Mouse (Mus musculus): Measurements from ENCODE around the gene Cntn5. TPM values are rescaled to one million over a fixed set of nuclear protein-coding genes. Genes with fewer than 3 reads are reported as not detected.

Cntn5 gene
- polyA plus RNA-seq, 1 experiment from 2014 or later: 30.9 TPM

GRCm38 (mm10) chr9:9899070-9899469, 1005.5 kb downstream of the Cntn5 start:
- H3K27ac ChIP-seq (ENCODE audit: low read depth, low read length): no peak overlapping the region
- no peaks in the 10 kb centered on the region for H3K9me3 ChIP-seq (ENCODE audit: control insufficient read depth, low read length)
- H3K36me3 ChIP-seq (ENCODE audit: control insufficient read depth, insufficient read depth, low read length): no peaks in the 10 kb centered on the region
- H3K4me2 ChIP-seq (ENCODE audit: low read depth, low read length): no peak overlapping the region
- peak; percentile 85; the same call in 1 of the 2 replicates for ATAC-seq (ENCODE audit: low read depth)
- 58% methylated on average over 5 of the region's 5 CpGs for WGBS
- H3K4me3 ChIP-seq (ENCODE audit: low read depth, low read length): no peak overlapping the region
- H3K4me1 ChIP-seq (ENCODE audit: control insufficient read depth, insufficient read depth, low read length): no peaks in the 10 kb centered on the region
- no peak overlapping the region for H3K9ac ChIP-seq (replicated peaks; ENCODE audit: low read depth, low read length)
- no peaks in the 10 kb centered on the region for H3K27me3 ChIP-seq (ENCODE audit: control insufficient read depth, insufficient read depth, low read length)

GRCm38 (mm10) chr9:9886210-9886609, 1018.4 kb downstream of the Cntn5 start:
- H3K9me3 ChIP-seq (ENCODE audit: control insufficient read depth, low read length): no peaks in the 10 kb centered on the region
- no peak overlapping the region for H3K4me2 ChIP-seq (ENCODE audit: low read depth, low read length)
- H3K4me3 ChIP-seq (ENCODE audit: low read depth, low read length): no peak overlapping the region
- WGBS: 92% methylated on average over 6 of the region's 6 CpGs
- no peaks in the 10 kb centered on the region for H3K36me3 ChIP-seq (ENCODE audit: control insufficient read depth, insufficient read depth, low read length)
- no peak overlapping the region for H3K27ac ChIP-seq (ENCODE audit: low read depth, low read length)
- H3K9ac ChIP-seq (replicated peaks; ENCODE audit: low read depth, low read length): no peak overlapping the region
- no peaks in the 10 kb centered on the region for H3K4me1 ChIP-seq (ENCODE audit: control insufficient read depth, insufficient read depth, low read length)
- no peak for ATAC-seq (ENCODE audit: low read depth)
- H3K27me3 ChIP-seq (ENCODE audit: control insufficient read depth, insufficient read depth, low read length): no peaks in the 10 kb centered on the region

GRCm38 (mm10) chr9:9882779-9883383, 1021.7 kb downstream of the Cntn5 start:
- Histone ChIP-seq H3K4me2 (ENCODE audit: low read depth, low read length) (no peak overlapping the region), H3K27me3 (ENCODE audit: control insufficient read depth, insufficient read depth, low read length) (no peaks in the 10 kb centered on the region), H3K27ac (ENCODE audit: low read depth, low read length) (no peak overlapping the region), H3K9me3 (ENCODE audit: control insufficient read depth, low read length) (no peaks in the 10 kb centered on the region), H3K9ac (replicated peaks; ENCODE audit: low read depth, low read length) (no peak overlapping the region), H3K4me3 (ENCODE audit: low read depth, low read length) (no peak overlapping the region), H3K4me1 (ENCODE audit: control insufficient read depth, insufficient read depth, low read length) (no peaks in the 10 kb centered on the region), H3K36me3 (ENCODE audit: control insufficient read depth, insufficient read depth, low read length) (no peaks in the 10 kb centered on the region)
- ATAC-seq (ENCODE audit: low read depth): peak; percentile 69
- WGBS: 46% methylated on average over 8 of the region's 8 CpGs

GRCm38 (mm10) chr9:9872112-9873035, 1032.2 kb downstream of the Cntn5 start:
- no peak overlapping the region for H3K27ac ChIP-seq (ENCODE audit: low read depth, low read length)
- H3K9me3 ChIP-seq (ENCODE audit: control insufficient read depth, low read length): no peaks in the 10 kb centered on the region
- no peak overlapping the region for H3K9ac ChIP-seq (replicated peaks; ENCODE audit: low read depth, low read length)
- 0 out of 2 replicates have a peak, but pooled peaks cover 2% of the 10 kb centered on the region for H3K4me1 ChIP-seq (ENCODE audit: control insufficient read depth, insufficient read depth, low read length)
- no peaks in the 10 kb centered on the region for H3K27me3 ChIP-seq (ENCODE audit: control insufficient read depth, insufficient read depth, low read length)
- no peak overlapping the region for H3K4me3 ChIP-seq (ENCODE audit: low read depth, low read length)
- no peaks in the 10 kb centered on the region for H3K36me3 ChIP-seq (ENCODE audit: control insufficient read depth, insufficient read depth, low read length)
- peak; percentile 82 for ATAC-seq (ENCODE audit: low read depth)
- H3K4me2 ChIP-seq (ENCODE audit: low read depth, low read length): no peak overlapping the region
- 31% methylated on average over 7 of the region's 7 CpGs for WGBS

- H3K4me2 ChIP-seq (ENCODE audit: low read depth, low read length): no peak overlapping the region
These were observed 1043.9 kb downstream of the Cntn5 start for GRCm38 (mm10) chr9:9860631-9861030.

GRCm38 (mm10) chr9:9859323-9859722, 1045.3 kb downstream of the Cntn5 start:
- ATAC-seq (ENCODE audit: low read depth): no peak
- Histone ChIP-seq H3K4me2 (ENCODE audit: low read depth, low read length) (no peak overlapping the region), H3K4me3 (ENCODE audit: low read depth, low read length) (no peak overlapping the region), H3K27me3 (ENCODE audit: control insufficient read depth, insufficient read depth, low read length) (no peaks in the 10 kb centered on the region), H3K36me3 (ENCODE audit: control insufficient read depth, insufficient read depth, low read length) (no peaks in the 10 kb centered on the region), H3K9me3 (ENCODE audit: control insufficient read depth, low read length) (no peaks in the 10 kb centered on the region), H3K4me1 (ENCODE audit: control insufficient read depth, insufficient read depth, low read length) (no peaks in the 10 kb centered on the region), H3K9ac (replicated peaks; ENCODE audit: low read depth, low read length) (no peak overlapping the region), H3K27ac (ENCODE audit: low read depth, low read length) (no peak overlapping the region)
- WGBS: 63% methylated on average over 1 of the region's 1 CpGs

More at GRCm38 (mm10) chr9:9860631-9861030, 1043.9 kb downstream of the Cntn5 start:
- H3K4me3 ChIP-seq (ENCODE audit: low read depth, low read length): no peak overlapping the region
- no peaks in the 10 kb centered on the region for H3K9me3 ChIP-seq (ENCODE audit: control insufficient read depth, low read length)
- H3K36me3 ChIP-seq (ENCODE audit: control insufficient read depth, insufficient read depth, low read length): no peaks in the 10 kb centered on the region
- ATAC-seq (ENCODE audit: low read depth): no peak
- WGBS: 62% methylated on average over 3 of the region's 3 CpGs
- H3K4me1 ChIP-seq (ENCODE audit: control insufficient read depth, insufficient read depth, low read length): no peaks in the 10 kb centered on the region
- H3K27me3 ChIP-seq (ENCODE audit: control insufficient read depth, insufficient read depth, low read length): no peaks in the 10 kb centered on the region
- no peak overlapping the region for H3K27ac ChIP-seq (ENCODE audit: low read depth, low read length)
- H3K9ac ChIP-seq (replicated peaks; ENCODE audit: low read depth, low read length): no peak overlapping the region

- H3K4me2 ChIP-seq (ENCODE audit: low read depth, low read length): no peak overlapping the region
- H3K27ac ChIP-seq (ENCODE audit: low read depth, low read length): no peak overlapping the region
- no peaks in the 10 kb centered on the region for H3K36me3 ChIP-seq (ENCODE audit: control insufficient read depth, insufficient read depth, low read length)
- H3K9ac ChIP-seq (replicated peaks; ENCODE audit: low read depth, low read length): no peak overlapping the region
- H3K4me3 ChIP-seq (ENCODE audit: low read depth, low read length): no peak overlapping the region
- WGBS: 50% methylated on average over 1 of the region's 1 CpGs
- H3K27me3 ChIP-seq (ENCODE audit: control insufficient read depth, insufficient read depth, low read length): no peaks in the 10 kb centered on the region
- no peak for ATAC-seq (ENCODE audit: low read depth)
- no peaks in the 10 kb centered on the region for H3K4me1 ChIP-seq (ENCODE audit: control insufficient read depth, insufficient read depth, low read length)
- no peaks in the 10 kb centered on the region for H3K9me3 ChIP-seq (ENCODE audit: control insufficient read depth, low read length)
These were observed 1049.8 kb downstream of the Cntn5 start for GRCm38 (mm10) chr9:9854791-9855190.

GRCm38 (mm10) chr9:9830231-9830630, 1074.3 kb downstream of the Cntn5 start:
- Histone ChIP-seq H3K27ac (ENCODE audit: low read depth, low read length) (no peak overlapping the region), H3K27me3 (ENCODE audit: control insufficient read depth, insufficient read depth, low read length) (no peaks in the 10 kb centered on the region), H3K4me2 (ENCODE audit: low read depth, low read length) (no peak overlapping the region), H3K4me3 (ENCODE audit: low read depth, low read length) (no peak overlapping the region), H3K4me1 (ENCODE audit: control insufficient read depth, insufficient read depth, low read length) (no peaks in the 10 kb centered on the region), H3K9me3 (ENCODE audit: control insufficient read depth, low read length) (no peaks in the 10 kb centered on the region), H3K36me3 (ENCODE audit: control insufficient read depth, insufficient read depth, low read length) (no peaks in the 10 kb centered on the region), H3K9ac (replicated peaks; ENCODE audit: low read depth, low read length) (no peak overlapping the region)
- 89% methylated on average over 2 of the region's 2 CpGs for WGBS
- ATAC-seq (ENCODE audit: low read depth): no peak

- Histone ChIP-seq H3K4me3 (ENCODE audit: low read depth, low read length) (no peak overlapping the region), H3K36me3 (ENCODE audit: control insufficient read depth, insufficient read depth, low read length) (no peaks in the 10 kb centered on the region), H3K9ac (replicated peaks; ENCODE audit: low read depth, low read length) (no peak overlapping the region), H3K9me3 (ENCODE audit: control insufficient read depth, low read length) (no peaks in the 10 kb centered on the region), H3K4me1 (ENCODE audit: control insufficient read depth, insufficient read depth, low read length) (no peaks in the 10 kb centered on the region), H3K27me3 (ENCODE audit: control insufficient read depth, insufficient read depth, low read length) (no peaks in the 10 kb centered on the region), H3K4me2 (ENCODE audit: low read depth, low read length) (no peak overlapping the region), H3K27ac (ENCODE audit: low read depth, low read length) (no peak overlapping the region)
- ATAC-seq (ENCODE audit: low read depth): no peak
- 90% methylated on average over 1 of the region's 1 CpGs for WGBS
These were observed 1084.6 kb downstream of the Cntn5 start for GRCm38 (mm10) chr9:9819963-9820362.
